Comparison of ENCODE assay signal across 8 mouse cellular contexts in genomic region chr1:126738291-126738640, GRCm38 (mm10).
A peak's percentile ranks its signal among the peaks of the same experiment; 100 is the strongest.
DNase-seq lines count a peak whose midpoint lies in the region; ATAC-seq and TF ChIP-seq lines count a peak whose summit lies in the region.

No protein-coding gene starts in this region.

- intact Hi-C loops in heart, postnatal 25 days (cut with DNase I) = loop anchor here (5.0 kb wide), 3 partner anchors 79 to 189 kb away; partner anchors contain the start of gene Nckap5
- intact Hi-C loops in left cerebral cortex, postnatal 25 days (cut with DNase I) = loop anchor here (5.0 kb wide), 3 partner anchors 94 to 194 kb away; partner anchors contain the start of gene Nckap5

- no peaks in the 10 kb centered on the region for H3K9me3 ChIP-seq in heart, embryonic 12.5 days (replicated peaks)
- H3K9me3 ChIP-seq in forebrain, embryonic 16.5 days (ENCODE audit: control insufficient read depth, low read length) = no peaks in the 10 kb centered on the region
- no peaks in the 10 kb centered on the region for H3K9me3 ChIP-seq in liver, embryonic 16.5 days (replicated peaks; ENCODE audit: control insufficient read depth, low read length)

- peak overlapping the region; percentile 50 for H3K4me3 ChIP-seq in heart, embryonic 12.5 days
- peak overlapping the region; percentile 49 for H3K4me3 ChIP-seq in forebrain, embryonic 16.5 days (replicated peaks; ENCODE audit: low read length)
- H3K4me3 ChIP-seq in liver, embryonic 16.5 days (ENCODE audit: low read depth, low read length) = peak overlapping the region; percentile 51
- no peak overlapping the region for H3K4me3 ChIP-seq in cerebellum, adult 2 months (replicated peaks; ENCODE audit: insufficient read depth, low read depth, low read length)

- TF ChIP-seq CTCF in cerebellum, adult 2 months (IDR thresholded peaks at IDR 0.05; ENCODE audit: borderline replicate concordance, insufficient read depth, low read depth, low read length) = no peak

- peak overlapping the region; percentile 61; the same call in 1 of the 2 replicates for H3K9ac ChIP-seq in heart, embryonic 12.5 days
- H3K9ac ChIP-seq in forebrain, embryonic 16.5 days (replicated peaks; ENCODE audit: low read depth, low read length) = peak overlapping the region; percentile 61
- no peak overlapping the region for H3K9ac ChIP-seq in liver, embryonic 16.5 days (ENCODE audit: low read depth, low read length)

- 0 out of 2 replicates have a peak, but pooled peaks cover 6% of the 10 kb centered on the region for H3K27me3 ChIP-seq in heart, embryonic 12.5 days (replicated peaks)
- H3K27me3 ChIP-seq in forebrain, embryonic 16.5 days (replicated peaks; ENCODE audit: control insufficient read depth, insufficient read depth, low read length) = no peaks in the 10 kb centered on the region
- no peaks in the 10 kb centered on the region for H3K27me3 ChIP-seq in liver, embryonic 16.5 days (ENCODE audit: control insufficient read depth, insufficient read depth, low read depth, low read length)
- peaks cover 1% of the 10 kb centered on the region; the same call in 1 of the 2 replicates for H3K27me3 ChIP-seq in cerebellum, adult 2 months (ENCODE audit: control insufficient read depth, insufficient read depth, low read length)

- no peak overlapping the region for H3K27ac ChIP-seq in heart, embryonic 12.5 days (ENCODE audit: poor library complexity, severe bottlenecking)
- 0 out of 2 replicates have a peak overlapping the region, but pooled peaks have one; percentile 41 for H3K27ac ChIP-seq in forebrain, embryonic 16.5 days (ENCODE audit: low read length)
- no peak overlapping the region for H3K27ac ChIP-seq in liver, embryonic 16.5 days (ENCODE audit: low read length)
- H3K27ac ChIP-seq in cerebellum, adult 2 months (ENCODE audit: insufficient read depth, low read length) = no peak overlapping the region

- DNase-seq in heart, postnatal 25 days (ENCODE audit: low spot score) = no peak
- peak; percentile 14 for DNase-seq in ZHBTc4 (ENCODE audit: low read depth, low spot score)
- no peak for DNase-seq in cerebellum, adult 2 months
- no peak for DNase-seq in testis, postnatal 14 days (ENCODE audit: low spot score)
- DNase-seq in left cerebral cortex, postnatal 25 days (ENCODE audit: low spot score in 2 of 2) = no peak

- no peak for ATAC-seq in heart, embryonic 12.5 days (ENCODE audit: insufficient number of reproducible peaks, low FRiP score)
- ATAC-seq in forebrain, embryonic 16.5 days = no peak; the same call in 1 of the 2 replicates
- ATAC-seq in liver, embryonic 16.5 days (ENCODE audit: low read depth) = no peak

- peak overlapping the region; percentile 70 for H3K4me2 ChIP-seq in heart, embryonic 12.5 days
- peak overlapping the region; percentile 82 for H3K4me2 ChIP-seq in forebrain, embryonic 16.5 days (ENCODE audit: low read length)
- H3K4me2 ChIP-seq in liver, embryonic 16.5 days (ENCODE audit: low read depth, low read length) = peak overlapping the region; percentile 58

- 0 out of 2 replicates have a peak, but pooled peaks cover 8% of the 10 kb centered on the region for H3K4me1 ChIP-seq in heart, embryonic 12.5 days (replicated peaks)
- H3K4me1 ChIP-seq in forebrain, embryonic 16.5 days (replicated peaks; ENCODE audit: control insufficient read depth, insufficient read depth, low read length) = peaks cover 13% of the 10 kb centered on the region
- H3K4me1 ChIP-seq in liver, embryonic 16.5 days (ENCODE audit: control insufficient read depth, low read depth, low read length) = no peaks in the 10 kb centered on the region
- H3K4me1 ChIP-seq in cerebellum, adult 2 months (ENCODE audit: control insufficient read depth, insufficient read depth, low read length) = no peaks in the 10 kb centered on the region

- TF ChIP-seq POLR2A in cerebellum, adult 2 months (IDR thresholded peaks at IDR 0.05; ENCODE audit: borderline replicate concordance, insufficient read depth, low read length) = no peak

- H3K36me3 ChIP-seq in heart, embryonic 12.5 days = no peaks in the 10 kb centered on the region
- no peaks in the 10 kb centered on the region for H3K36me3 ChIP-seq in forebrain, embryonic 16.5 days (ENCODE audit: control insufficient read depth, insufficient read depth)
- no peaks in the 10 kb centered on the region for H3K36me3 ChIP-seq in liver, embryonic 16.5 days (ENCODE audit: control insufficient read depth, insufficient read depth)

- 8% methylated on average over 12 of the region's 12 CpGs for WGBS in heart, embryonic 12.5 days
- WGBS in forebrain, embryonic 16.5 days = 2% methylated on average over 12 of the region's 12 CpGs
- 7% methylated on average over 12 of the region's 12 CpGs for WGBS in liver, embryonic 16.5 days (ENCODE audit: insufficient replicate concordance)
- 2% methylated on average over 12 of the region's 12 CpGs for WGBS in cerebellum, adult 2 months
